Mouse (Mus musculus): ENCODE data around the gene Olfr1423. TPM values are rescaled to one million over a fixed set of nuclear protein-coding genes. Genes with fewer than 3 reads are reported as not detected.
"Not testable (repeated sequence)": the region's sequence is repeated elsewhere in the genome, so short reads cannot be mapped to it uniquely, and the experiment has no call there.

Gene Olfr1423
- polyA plus RNA-seq, 1 experiment from 2014 or later: not detected

DNA sequence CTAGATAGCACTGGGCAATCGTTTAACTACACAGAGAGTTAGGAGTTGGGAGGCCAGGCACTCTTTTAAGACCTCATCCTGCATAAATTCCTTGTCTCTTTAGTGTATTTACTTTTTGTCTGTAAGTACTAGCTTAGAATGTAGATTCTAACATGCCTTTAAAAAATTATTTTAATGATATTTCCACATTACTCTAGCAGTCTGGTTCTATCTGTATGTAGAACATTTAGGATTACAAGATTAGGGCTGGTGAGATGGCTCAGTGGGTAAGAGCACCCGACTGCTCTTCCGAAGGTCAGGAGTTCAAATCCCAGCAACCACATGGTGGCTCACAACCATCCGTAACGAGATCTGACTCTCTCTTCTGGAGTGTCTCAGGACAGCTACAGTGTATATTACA is 56.5 kb downstream of the Olfr1423 start:
- not testable (repeated sequence) for H3K27ac ChIP-seq; H3K4me3 ChIP-seq (replicated peaks); H3K4me2 ChIP-seq (replicated peaks); H3K4me1 ChIP-seq (replicated peaks); H3K9ac ChIP-seq (replicated peaks); H3K27me3 ChIP-seq; ATAC-seq; H3K9me3 ChIP-seq
- peaks cover 91% of the 10 kb centered on the region for H3K36me3 ChIP-seq
- 86% methylated on average over 5 of the region's 5 CpGs for WGBS

Other genes starting within 250 kb of the Olfr1423 start
- gene Stx3, start 221.9 kb downstream of the Olfr1423 start, polyA plus RNA-seq (2015; fragmentation: Nextera tagmentation; extraction: Ambion mirVana): 20.7 and 24.1 TPM in 2 replicates
- not detected in 2 replicates for gene Olfr1417, start 202.1 kb downstream of the Olfr1423 start, polyA plus RNA-seq (2015; fragmentation: Nextera tagmentation; extraction: Ambion mirVana)
- gene Olfr1418, start 180.3 kb downstream of the Olfr1423 start, polyA plus RNA-seq (2015; fragmentation: Nextera tagmentation; extraction: Ambion mirVana): not detected in 2 replicates
- not detected in 2 replicates for gene Olfr1419, start 166.2 kb downstream of the Olfr1423 start, polyA plus RNA-seq (2015; fragmentation: Nextera tagmentation; extraction: Ambion mirVana)
- gene Olfr1420, start 154.8 kb downstream of the Olfr1423 start, polyA plus RNA-seq (2015; fragmentation: Nextera tagmentation; extraction: Ambion mirVana): 0.16 TPM in 1 of 2 replicates, not detected in the other
- 19.6 and 21.4 TPM in 2 replicates for gene Patl1, start 128.9 kb downstream of the Olfr1423 start, polyA plus RNA-seq (2015; fragmentation: Nextera tagmentation; extraction: Ambion mirVana)
- gene Osbp, start 75.4 kb downstream of the Olfr1423 start, polyA plus RNA-seq (2015; fragmentation: Nextera tagmentation; extraction: Ambion mirVana): 3.9 and 4.1 TPM in 2 replicates
- not detected in 2 replicates for gene Olfr1424, start 21.4 kb upstream of the Olfr1423 start, polyA plus RNA-seq (2015; fragmentation: Nextera tagmentation; extraction: Ambion mirVana)
- gene Olfr1425, start 36.4 kb upstream of the Olfr1423 start, polyA plus RNA-seq (2015; fragmentation: Nextera tagmentation; extraction: Ambion mirVana): not detected in 2 replicates
- gene Olfr1426, start 50.7 kb upstream of the Olfr1423 start, polyA plus RNA-seq (2015; fragmentation: Nextera tagmentation; extraction: Ambion mirVana): not detected in 2 replicates
- not detected in 2 replicates for gene Olfr1427, start 62.0 kb upstream of the Olfr1423 start, polyA plus RNA-seq (2015; fragmentation: Nextera tagmentation; extraction: Ambion mirVana)
- gene Olfr1428, start 74.6 kb upstream of the Olfr1423 start, polyA plus RNA-seq (2015; fragmentation: Nextera tagmentation; extraction: Ambion mirVana): not detected in 2 replicates
- gene Olfr76, start 81.9 kb upstream of the Olfr1423 start, polyA plus RNA-seq (2015; fragmentation: Nextera tagmentation; extraction: Ambion mirVana): not detected in 2 replicates
- not detected in 2 replicates for gene Olfr1555-ps1, start 128.8 kb upstream of the Olfr1423 start, polyA plus RNA-seq (2015; fragmentation: Nextera tagmentation; extraction: Ambion mirVana)
- gene Olfr1431, start 159.3 kb upstream of the Olfr1423 start, polyA plus RNA-seq (2015; fragmentation: Nextera tagmentation; extraction: Ambion mirVana): not detected in 2 replicates
- not detected in 2 replicates for gene Olfr1432, start 191.3 kb upstream of the Olfr1423 start, polyA plus RNA-seq (2015; fragmentation: Nextera tagmentation; extraction: Ambion mirVana)
- gene Olfr262, start 200.3 kb upstream of the Olfr1423 start, polyA plus RNA-seq (2015; fragmentation: Nextera tagmentation; extraction: Ambion mirVana): not detected in 2 replicates
- not detected in 2 replicates for gene Olfr235, start 219.7 kb upstream of the Olfr1423 start, polyA plus RNA-seq (2015; fragmentation: Nextera tagmentation; extraction: Ambion mirVana)
- gene Olfr1434, start 238.5 kb upstream of the Olfr1423 start, polyA plus RNA-seq (2015; fragmentation: Nextera tagmentation; extraction: Ambion mirVana): not detected in 2 replicates